Mouse (Mus musculus) spleen, postnatal 4 days (tissue): ENCODE data around the gene Lzts2.

ENCODE experiments used
- DNase-seq, 2 experiments: peaks; one replicate each; pipeline ENCODE4 v3.0.0; 2022; ENCODE audit warnings: low spot score in 2 of 2

Lzts2 gene

DNA sequence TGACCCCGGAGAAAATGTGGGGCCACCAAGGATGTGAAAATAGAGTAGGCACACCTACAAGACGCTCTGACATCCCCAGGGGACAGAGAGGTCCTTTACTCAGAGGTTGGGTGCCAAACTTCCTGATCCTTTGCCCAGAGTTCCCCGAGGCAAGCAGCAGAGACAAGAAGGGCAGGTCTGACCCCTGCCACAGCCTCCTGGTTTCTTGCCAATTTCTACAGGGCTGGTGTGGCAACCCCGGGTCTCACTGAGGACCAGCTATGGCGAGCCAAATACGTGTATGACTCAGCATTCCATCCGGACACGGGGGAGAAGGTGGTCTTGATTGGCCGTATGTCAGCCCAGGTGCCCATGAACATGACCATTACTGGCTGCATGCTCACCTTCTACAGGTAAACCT is 35.3 kb downstream of the Lzts2 start:
- DNase-seq = no peak

DNA sequence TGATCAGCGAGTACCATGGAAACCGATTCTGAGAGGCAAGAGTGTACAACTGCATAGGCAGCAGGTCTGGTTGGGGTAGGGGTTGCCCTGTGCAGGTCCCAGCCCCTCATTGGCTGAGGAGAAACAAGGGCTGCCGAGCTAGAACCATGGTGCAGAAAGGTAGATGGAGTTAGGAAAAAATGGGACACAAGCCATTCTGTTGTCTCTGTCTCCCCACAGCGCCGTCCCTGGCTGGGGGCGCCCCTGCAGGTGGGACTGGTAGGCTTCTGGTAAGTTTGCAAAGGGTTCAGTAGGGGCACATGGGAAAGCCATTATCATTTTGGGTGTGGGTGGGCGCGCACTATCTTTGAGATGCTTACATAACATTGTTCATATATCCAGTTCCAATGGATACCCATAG is 39.2 kb downstream of the Lzts2 start:
- no peak for DNase-seq

DNA sequence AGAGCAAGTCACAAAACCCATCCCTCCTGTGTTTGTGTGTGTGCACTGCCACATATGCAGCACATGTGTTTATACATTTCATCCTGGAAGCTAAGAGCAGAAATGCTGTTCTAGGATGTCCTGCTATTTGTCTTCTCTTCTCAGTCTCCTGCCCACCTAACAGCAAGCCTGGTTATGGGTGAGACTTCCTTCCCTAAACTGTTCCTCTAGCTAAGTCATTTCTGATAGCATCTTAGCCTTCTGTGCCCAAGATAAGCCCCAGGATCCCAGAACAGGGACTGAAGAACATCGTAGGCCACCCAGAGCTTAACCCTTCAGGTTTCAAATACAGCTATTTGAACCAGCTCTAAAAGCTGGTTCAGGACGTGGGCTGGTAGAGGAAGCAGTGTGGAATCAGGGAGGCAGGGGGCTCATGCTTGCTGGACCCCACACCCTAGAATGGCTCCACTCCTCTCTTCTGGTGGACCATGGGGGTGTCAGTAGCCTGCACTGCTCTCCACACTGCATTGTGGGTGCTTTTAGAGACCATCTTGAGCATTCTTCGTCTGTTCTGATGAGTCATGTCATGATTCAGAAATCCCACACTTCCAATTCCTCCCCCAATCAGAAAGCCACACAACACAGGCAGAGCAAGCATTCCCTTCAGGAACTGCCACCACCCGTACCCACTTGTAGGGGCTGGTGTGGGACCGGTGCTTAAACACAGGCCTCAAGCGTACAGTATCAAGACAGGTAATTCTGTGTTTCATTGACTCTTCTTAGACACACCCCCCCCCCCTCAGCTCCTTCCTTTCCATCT is 40.9 kb downstream of the Lzts2 start:
- DNase-seq = no peak

DNA sequence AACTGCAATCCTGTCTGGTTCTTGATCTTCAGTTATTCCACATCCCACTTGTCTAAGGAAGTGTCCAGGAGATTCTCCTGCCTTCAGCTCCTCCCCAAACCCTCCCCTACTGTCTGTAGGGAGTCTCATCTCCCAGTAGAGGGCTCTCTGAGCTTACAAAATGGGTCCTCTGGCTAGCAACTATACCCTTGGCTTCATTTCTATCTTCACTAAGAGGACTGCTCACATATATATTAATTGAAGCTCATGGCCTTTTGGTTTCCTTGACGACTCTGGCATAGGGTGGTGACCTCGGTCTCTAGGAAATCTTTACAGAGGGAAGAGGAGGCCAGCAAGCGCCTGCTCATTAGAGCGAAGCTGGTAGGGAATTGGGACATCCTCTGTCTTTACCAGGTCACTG is 42.1 kb downstream of the Lzts2 start:
- DNase-seq = no peak

DNA sequence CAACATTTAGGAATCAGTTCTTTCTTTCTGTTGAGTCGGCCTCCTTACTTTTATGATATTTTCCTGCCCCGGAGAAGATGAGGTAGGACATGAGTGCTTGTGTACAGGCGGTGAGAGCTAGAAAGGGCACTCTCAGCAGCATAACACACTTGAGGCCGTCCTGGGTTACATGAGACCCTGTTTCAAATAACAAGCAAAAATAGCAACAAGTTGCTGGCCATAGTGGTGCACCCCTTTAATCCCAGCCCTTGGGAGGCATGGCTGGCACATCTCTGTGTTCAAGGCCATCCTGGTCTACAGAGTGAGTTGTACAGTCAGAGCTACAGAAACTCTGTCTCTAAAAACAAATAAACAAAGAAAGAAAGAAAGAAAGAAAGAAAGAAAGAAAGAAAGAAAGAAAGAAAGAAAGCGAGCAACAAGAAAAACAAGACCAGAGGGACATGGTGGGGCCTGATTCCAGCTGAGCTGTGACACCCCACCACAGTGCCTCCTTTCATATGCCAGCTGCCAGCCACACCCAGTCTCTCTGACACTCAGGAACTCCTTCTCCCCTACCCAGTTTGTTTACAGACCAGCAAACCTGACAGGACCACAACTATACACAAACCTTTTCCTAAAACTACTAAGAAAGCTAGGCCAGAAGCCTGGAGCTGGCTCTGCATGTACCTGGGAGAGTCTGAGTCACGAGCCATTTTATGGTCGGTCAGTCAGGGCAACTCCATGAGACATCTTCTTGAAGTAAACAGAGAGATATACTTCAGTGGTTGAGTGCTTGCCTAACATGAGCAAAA is 42.9 kb downstream of the Lzts2 start:
- DNase-seq = no peak

DNA sequence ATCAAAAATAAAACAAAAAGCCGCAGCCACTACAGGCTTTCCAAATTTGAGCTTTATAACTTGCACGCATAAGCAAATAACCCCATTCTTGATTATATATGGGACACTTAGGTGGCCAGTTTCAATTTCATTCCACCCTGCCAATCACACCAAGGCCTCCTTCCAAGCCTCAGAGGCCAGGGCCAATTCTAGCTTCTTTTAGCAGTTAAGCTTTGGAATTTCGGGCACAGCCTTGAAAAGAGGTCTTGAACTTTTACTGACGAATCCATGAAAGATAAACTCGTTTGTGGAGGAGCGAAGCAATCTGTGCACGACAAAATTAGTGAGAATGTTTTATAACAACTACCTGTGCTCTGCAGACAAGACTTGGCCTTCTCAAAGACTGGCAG is 43.5 kb downstream of the Lzts2 start:
- DNase-seq = no peak

DNA sequence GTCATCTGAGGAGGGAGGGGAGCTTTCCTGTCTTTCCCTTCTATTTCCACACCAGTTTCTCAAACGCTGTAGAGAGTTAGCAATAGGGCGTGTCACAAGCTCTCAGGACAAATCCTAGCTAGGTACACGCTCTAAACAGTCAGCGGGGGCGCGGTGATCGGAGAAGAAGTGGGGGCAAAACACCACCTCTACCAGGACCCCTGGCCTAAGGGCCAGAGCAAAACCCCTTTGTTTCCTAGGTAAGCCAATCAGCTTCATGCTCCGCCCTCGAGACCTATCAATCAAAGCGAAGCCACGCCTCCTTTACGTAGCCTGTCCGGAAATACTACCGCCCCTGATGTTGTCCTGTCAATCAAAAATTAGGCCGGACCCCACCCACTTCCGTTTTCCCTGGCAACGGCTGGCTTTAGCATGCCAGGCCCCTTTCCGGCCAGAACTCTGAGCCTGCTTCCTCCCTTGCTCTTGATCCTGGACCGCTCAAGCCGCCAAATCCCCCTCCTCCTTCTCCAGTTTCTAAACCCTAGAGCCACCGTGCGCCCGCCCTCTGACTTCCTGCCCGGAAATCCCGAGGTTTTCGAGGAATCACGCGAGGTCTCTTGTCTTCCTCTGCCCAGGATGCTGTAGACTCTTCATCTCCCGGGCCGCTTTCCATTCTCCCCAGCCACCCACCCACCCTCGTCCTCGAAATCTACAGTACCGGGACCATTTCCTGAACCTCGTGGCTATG is 44.1 kb downstream of the Lzts2 start:
- DNase-seq = peak; percentile 90 to 92

DNA sequence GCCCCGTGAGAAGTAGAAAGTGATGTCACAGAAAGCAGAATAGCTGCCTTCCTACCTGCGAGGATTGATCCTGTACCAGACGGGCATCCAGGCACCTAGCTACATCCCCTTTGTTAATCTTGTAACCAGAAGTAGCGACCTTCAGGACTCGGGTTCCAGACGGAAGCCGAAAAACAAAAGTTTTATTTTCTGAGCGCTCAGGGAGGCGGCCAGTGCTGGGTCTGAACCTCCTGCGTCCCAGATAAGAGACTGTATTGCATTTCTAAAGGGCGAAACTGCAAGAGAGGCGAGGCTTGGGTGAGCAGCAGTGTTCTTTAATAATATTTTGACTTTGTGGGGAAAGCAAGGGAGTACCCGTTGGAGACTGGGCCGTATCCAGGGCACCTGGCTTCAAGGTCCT is 44.6 kb downstream of the Lzts2 start:
- peak in 1 of 2 experiments; percentile 23 for DNase-seq

DNA sequence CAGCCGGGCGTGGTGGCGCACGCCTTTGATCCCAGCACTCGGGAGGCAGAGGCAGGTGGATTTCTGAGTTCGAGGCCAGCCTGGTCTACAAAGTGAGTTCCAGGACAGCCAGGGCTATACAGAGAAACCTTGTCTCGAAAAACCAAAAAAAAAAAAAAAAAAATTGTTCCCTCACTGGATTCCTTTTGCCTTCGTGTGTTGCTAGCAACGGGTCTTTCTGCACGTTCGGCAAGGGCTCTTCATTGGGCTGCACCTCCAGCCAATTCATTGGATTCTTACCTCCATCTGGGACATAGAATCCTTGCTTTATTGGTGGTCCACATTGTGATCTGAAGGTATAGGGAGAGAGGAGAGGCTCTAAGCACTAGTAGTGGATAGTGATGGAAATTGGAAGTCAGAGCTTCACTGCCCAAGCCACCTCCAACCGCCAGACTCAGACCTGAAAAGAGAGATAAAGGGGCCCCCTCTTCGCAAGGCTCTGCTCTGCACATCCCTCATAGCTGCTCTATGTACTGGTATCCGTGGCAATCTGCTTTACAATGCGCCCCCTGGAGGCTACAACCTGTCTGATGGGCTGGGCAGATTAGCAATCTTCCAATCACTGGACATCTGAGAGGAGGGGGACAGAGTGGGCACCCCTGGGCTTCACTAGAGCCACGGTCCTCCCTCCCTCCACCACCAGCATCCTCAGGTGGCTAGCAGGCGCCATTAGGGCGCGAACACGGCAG is 49.5 kb downstream of the Lzts2 start:
- peak; percentile 54 to 79 for DNase-seq

DNA sequence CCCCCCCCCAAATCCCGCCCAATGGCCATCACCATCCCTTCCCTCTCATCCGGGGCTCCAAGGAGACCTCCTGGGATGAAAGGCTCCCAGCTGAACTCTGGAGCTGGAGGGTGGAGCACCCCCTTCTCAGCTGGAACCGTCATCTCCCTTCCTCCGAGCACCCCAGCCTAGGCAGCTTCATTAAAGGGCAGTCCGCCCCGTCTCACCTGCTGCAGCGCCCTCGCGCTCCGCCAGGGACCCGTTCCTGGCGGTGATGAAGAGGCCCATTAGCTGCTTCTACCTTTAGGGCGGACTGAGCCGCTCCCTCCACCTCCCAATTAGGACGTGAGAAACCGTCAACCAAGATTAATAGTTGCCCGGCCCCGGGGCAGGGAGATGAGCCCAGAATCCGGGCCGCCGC is 51.0 kb downstream of the Lzts2 start:
- DNase-seq = no peak

DNA sequence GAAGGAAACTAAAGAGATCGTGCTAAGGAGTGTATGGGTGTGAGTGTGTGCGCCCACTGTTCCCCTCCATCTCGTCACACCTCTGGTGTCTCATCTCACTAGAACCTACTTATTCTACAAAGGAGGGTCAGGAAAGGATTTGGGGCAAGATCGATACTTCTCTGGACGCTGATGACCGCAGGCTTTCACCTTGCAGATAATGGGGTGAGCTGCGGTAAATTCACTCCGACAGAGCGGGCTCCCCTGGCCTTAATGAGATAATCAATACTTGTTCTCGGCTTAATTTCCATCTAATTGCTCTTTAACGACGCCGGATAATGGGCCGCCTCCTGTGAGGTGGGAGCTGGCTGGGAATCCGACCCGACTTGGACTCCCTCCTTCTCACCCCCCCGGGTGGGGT is 53.0 kb downstream of the Lzts2 start:
- DNase-seq = no peak

DNA sequence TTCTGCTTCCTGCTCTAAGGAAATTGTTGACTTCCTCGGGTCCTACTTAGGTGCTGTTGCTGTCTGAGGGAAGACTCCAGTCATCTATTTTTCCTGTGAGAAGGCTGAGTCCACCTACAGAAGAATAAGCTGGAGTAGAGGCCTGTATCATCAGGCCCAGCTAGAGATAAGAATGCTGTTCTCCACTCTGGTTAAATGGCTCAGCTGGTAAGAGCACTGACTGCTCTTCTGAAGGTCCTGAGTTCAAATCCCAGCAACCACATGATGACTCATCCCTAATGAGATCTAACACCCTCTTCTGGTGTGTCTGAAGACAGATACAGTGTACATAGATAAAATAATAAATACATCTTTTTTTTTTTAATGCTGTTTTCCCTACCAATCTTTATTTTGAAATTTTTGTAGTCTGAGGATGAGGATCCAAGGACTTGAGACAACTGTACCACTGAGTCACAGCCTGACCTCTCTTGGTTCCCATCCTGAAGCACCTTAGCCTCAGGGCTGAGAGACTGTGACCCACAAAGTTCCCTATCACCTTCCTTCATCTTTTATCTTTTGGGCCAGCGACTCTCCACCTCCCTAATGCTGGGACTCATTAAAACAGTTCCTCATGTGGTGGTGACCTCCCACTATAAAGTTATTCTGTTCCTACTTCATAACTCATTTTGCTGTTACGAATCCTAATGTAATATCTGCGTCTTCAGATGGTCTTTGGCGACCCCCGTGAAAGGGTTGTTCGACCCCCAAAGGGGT is 53.7 kb downstream of the Lzts2 start:
- DNase-seq = no peak

DNA sequence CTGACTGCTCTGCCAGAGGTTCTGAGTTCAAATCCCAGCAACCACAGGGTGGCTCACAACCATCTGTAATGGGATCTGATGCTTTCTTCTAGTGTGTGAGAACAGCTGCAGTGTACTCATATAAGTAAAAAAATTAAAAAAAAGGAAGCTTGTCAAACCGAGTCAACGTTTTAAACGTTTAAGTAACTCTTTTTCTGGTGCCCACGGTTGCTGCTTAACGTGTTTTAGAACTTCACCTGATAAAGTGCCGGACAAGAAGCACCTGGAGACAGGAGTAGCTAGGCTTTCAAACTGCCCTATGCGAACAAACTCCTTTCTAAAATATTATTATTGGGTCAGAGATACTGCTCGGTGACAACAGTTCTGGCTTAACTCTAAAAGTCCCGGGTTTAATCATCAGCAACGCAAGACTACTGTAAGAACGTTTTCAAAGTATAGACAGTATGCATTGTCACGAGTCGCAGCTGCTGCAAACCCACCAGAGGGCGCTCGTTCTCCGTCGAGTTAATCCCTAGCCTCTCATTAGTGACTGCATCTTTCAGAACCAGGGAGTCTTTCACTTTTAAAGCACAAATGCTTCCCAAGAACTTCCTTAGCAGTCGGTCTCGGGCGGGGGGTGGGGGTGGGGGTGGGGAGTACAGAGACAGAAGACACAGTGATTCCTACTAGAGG is 59.8 kb downstream of the Lzts2 start:
- peak; percentile 91 to 98 for DNase-seq

DNA sequence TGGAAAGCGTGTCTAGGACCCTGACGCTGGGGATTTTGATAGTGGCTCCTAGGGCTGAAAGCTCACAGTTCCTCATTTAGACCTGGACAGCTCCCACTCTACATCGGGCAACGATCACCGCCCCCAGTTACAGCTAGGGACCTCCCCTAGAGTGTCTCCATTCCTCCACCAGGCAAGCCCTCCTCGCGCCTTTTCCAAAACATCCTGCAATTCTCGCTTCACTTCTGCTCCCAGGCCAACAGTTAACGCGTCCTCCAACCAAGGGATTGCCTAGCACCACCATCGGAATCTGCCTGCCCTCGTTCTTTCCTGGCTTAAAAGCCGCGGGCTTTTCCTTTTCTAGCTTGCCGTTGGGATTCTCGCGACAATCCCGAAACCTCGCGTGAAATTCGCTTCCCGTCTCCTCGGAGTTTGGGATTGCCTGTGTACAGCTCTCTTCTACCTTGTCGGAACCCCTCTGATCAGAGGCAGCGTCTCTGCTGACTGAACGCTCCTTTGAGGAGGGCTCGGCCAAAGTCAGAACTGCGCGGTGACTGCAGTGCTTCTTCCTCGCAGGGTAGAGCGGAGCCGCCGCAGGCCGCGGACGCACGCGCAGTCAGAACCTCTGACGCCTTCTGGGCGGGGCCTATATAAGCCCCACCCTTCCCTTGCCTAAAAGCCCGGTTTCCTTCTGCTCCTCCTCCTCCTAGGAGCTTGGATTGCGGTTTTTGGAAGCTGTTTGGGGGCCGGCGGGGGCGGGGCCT is 60.5 kb downstream of the Lzts2 start, which contains the start of gene Kazald1:
Gene Kazald1, plus strand, starts transcription at position 662 of the 743 bp plus-strand sequence.
- peak; percentile 92 to 97 for DNase-seq

DNA sequence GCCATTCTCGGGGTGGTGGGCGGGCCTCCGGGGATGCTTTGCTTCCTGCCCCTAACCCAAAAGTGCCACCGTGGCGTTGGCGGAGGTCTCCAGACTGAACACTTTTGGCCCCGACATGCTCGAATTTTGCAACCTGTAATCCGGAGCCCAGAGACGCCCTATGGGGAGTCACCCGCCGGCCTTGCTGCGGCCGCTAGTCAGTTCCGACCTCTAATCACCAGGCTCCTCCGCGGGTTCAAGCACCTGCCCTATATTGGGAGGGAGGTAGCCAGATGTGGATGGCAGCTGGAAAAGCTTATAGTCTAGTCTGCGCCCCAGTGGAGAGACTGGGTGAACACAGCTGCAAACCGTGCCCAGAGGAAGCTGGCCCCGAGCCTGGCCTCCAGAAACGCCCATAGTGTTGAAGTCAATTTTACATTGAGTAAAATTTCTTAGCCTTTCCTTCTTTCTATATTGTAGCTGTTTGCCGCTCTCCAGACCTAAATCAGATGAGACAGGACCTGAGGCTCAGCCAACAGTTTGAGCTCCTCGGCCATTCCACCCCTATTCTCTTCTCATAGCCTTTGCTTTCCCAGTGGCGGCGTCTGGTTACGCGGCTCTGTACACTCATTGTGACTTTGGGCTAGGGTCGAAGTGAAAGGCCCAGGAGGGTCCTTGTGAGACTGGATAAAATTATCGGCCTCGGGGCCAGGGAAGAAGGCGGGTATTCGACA is 61.3 kb downstream of the Lzts2 start:
- DNase-seq = peak in 1 of 2 experiments; percentile 67

DNA sequence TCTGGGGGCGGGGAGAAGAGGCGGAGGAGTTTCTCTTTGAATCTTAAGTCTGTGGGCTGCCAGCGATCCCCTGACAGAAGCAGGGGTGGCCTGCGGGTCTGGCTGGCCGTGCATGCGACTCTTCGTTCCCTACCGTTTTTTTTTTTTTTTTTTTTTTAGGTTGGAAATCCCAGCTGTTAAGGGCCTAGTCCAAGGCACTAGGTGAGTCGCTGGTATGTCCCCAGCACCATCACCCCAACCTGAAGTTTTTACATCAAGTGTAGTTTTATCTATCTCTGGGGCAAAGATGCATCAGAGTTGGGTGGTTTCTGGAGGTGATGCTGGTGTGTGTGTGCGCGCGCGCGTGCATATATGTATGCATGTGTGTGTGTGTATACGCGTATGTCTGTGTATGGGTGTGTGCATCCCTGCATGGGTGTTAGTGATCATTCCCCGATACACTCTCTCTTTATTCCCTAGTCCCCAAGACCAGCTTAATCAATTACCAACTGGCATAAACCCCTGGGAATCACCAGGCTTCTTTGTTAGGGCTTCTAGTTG is 61.9 kb downstream of the Lzts2 start:
- DNase-seq = no peak
